Mouse (Mus musculus): ENCODE results near the gene Ifna7. TPM values are rescaled to one million over a fixed set of nuclear protein-coding genes. Genes with fewer than 3 reads are reported as not detected.
"Not testable (repeated sequence)": the region's sequence is repeated elsewhere in the genome, so short reads cannot be mapped to it uniquely, and the experiment has no call there.

Ifna7 gene
- polyA plus RNA-seq (2012; rRNA removed) = not detected in 2 replicates

GRCm38 (mm10) chr4:88815928-88816327, at the start of gene Ifna7:
Gene Ifna7 (plus strand): TSS chr4:88816228.
- 58% methylated on average over 3 of the region's 3 CpGs for WGBS
- DNase-seq (ENCODE audit: low read depth, low spot score) = no peak

GRCm38 (mm10) chr4:88773534-88773933, 42.5 kb upstream of the Ifna7 start, which contains the start of gene Gm13290:
Gene Gm13290 (plus strand): TSS chr4:88773834.
- not testable (repeated sequence) for DNase-seq (ENCODE audit: low read depth, low spot score)
- WGBS = no CpG with 5 or more reads among the region's 32 CpGs

GRCm38 (mm10) chr4:88776622-88777021, 39.4 kb upstream of the Ifna7 start, which contains the start of gene Gm13289:
Gene Gm13289 (plus strand): TSS chr4:88776922.
- not testable (repeated sequence) for DNase-seq (ENCODE audit: low read depth, low spot score)
- WGBS = no CpG with 5 or more reads among the region's 29 CpGs

- no CpG with 5 or more reads among the region's 29 CpGs for WGBS
Observed at GRCm38 (mm10) chr4:88779550-88779949, 36.5 kb upstream of the Ifna7 start, which contains the start of gene Gm13272. Gene Gm13272 (plus strand): TSS chr4:88779850.

GRCm38 (mm10) chr4:88780320-88780719, 35.7 kb upstream of the Ifna7 start:
- WGBS = 60% methylated on average over 16 of the region's 18 CpGs
- not testable (repeated sequence) for DNase-seq (ENCODE audit: low read depth, low spot score)

More at GRCm38 (mm10) chr4:88779550-88779949, 36.5 kb upstream of the Ifna7 start, which contains the start of gene Gm13272:
- DNase-seq (ENCODE audit: low read depth, low spot score) = not testable (repeated sequence)

GRCm38 (mm10) chr4:88781831-88782230, 34.2 kb upstream of the Ifna7 start, which contains the start of gene Ifnz:
Gene Ifnz (plus strand): TSS chr4:88782131.
- not testable (repeated sequence) for DNase-seq (ENCODE audit: low read depth, low spot score)
- 18% methylated on average over 4 of the region's 7 CpGs for WGBS

GRCm38 (mm10) chr4:88782335-88782734, 33.7 kb upstream of the Ifna7 start:
- WGBS = 0% methylated on average over 16 of the region's 31 CpGs
- not testable (repeated sequence) for DNase-seq (ENCODE audit: low read depth, low spot score)

- WGBS = no CpG with 5 or more reads among the region's 27 CpGs
- not testable (repeated sequence) for DNase-seq (ENCODE audit: low read depth, low spot score)
Observed at GRCm38 (mm10) chr4:88785409-88785808, 30.6 kb upstream of the Ifna7 start, which contains the start of gene Gm13276. Gene Gm13276 (plus strand): TSS chr4:88785709.

GRCm38 (mm10) chr4:88788402-88788801, 27.6 kb upstream of the Ifna7 start, which contains the start of gene Gm13277:
Gene Gm13277 (plus strand): TSS chr4:88788632.
- DNase-seq (ENCODE audit: low read depth, low spot score) = not testable (repeated sequence)
- WGBS = 0% methylated on average over 4 of the region's 28 CpGs

GRCm38 (mm10) chr4:88791250-88791649, 24.8 kb upstream of the Ifna7 start, which contains the start of gene Gm13278:
Gene Gm13278 (plus strand): TSS chr4:88791550.
- no CpG with 5 or more reads among the region's 28 CpGs for WGBS
- not testable (repeated sequence) for DNase-seq (ENCODE audit: low read depth, low spot score)

- DNase-seq (ENCODE audit: low read depth, low spot score) = not testable (repeated sequence)
- under 1% methylated on average over 15 of the region's 52 CpGs for WGBS
Observed at GRCm38 (mm10) chr4:88793936-88794675, 21.9 kb upstream of the Ifna7 start, which contains the start of gene Gm13275. Gene Gm13275 (plus strand): TSS chr4:88794487.

- DNase-seq (ENCODE audit: low read depth, low spot score) = not testable (repeated sequence)
- WGBS = no CpG with 5 or more reads among the region's 28 CpGs
Observed at GRCm38 (mm10) chr4:88797097-88797496, 18.9 kb upstream of the Ifna7 start, which contains the start of gene Gm13279. Gene Gm13279 (plus strand): TSS chr4:88797397.

GRCm38 (mm10) chr4:88799365-88799764, 16.7 kb upstream of the Ifna7 start, which contains the start of gene Gm13285:
Gene Gm13285 (plus strand): TSS chr4:88799665.
- DNase-seq (ENCODE audit: low read depth, low spot score) = not testable (repeated sequence)
- 16% methylated on average over 6 of the region's 7 CpGs for WGBS

- DNase-seq (ENCODE audit: low read depth, low spot score) = not testable (repeated sequence)
- WGBS = no CpG with 5 or more reads among the region's 29 CpGs
Observed at GRCm38 (mm10) chr4:88802954-88803353, 13.1 kb upstream of the Ifna7 start, which contains the start of gene Gm13287. Gene Gm13287 (plus strand): TSS chr4:88803254.

GRCm38 (mm10) chr4:88805231-88805630, 10.8 kb upstream of the Ifna7 start, which contains the start of gene Gm13288:
Gene Gm13288 (plus strand): TSS chr4:88805531.
- no CpG with 5 or more reads among the region's 8 CpGs for WGBS
- not testable (repeated sequence) for DNase-seq (ENCODE audit: low read depth, low spot score)

GRCm38 (mm10) chr4:88805761-88806160, 10.3 kb upstream of the Ifna7 start:
- WGBS = under 1% methylated on average over 13 of the region's 34 CpGs
- DNase-seq (ENCODE audit: low read depth, low spot score) = not testable (repeated sequence)

GRCm38 (mm10) chr4:88819659-88820058, 3.6 kb downstream of the Ifna7 start, which contains the start of gene Ifna11:
Gene Ifna11 (plus strand): TSS chr4:88819959.
- no peak for DNase-seq (ENCODE audit: low read depth, low spot score)
- 84% methylated on average over 1 of the region's 1 CpGs for WGBS

- no peak for DNase-seq (ENCODE audit: low read depth, low spot score)
- WGBS = 30% methylated on average over 4 of the region's 4 CpGs
Observed at GRCm38 (mm10) chr4:88822995-88823394, 7.0 kb downstream of the Ifna7 start.

GRCm38 (mm10) chr4:88827116-88827515, 11.1 kb downstream of the Ifna7 start, which contains the start of gene Ifna6:
Gene Ifna6 (plus strand): TSS chr4:88827416.
- not testable (repeated sequence) for DNase-seq (ENCODE audit: low read depth, low spot score)

- DNase-seq (ENCODE audit: low read depth, low spot score) = no peak
- WGBS = 41% methylated on average over 4 of the region's 4 CpGs
Observed at GRCm38 (mm10) chr4:88830523-88830922, 14.5 kb downstream of the Ifna7 start.

All from large intestine, adult 2 months (tissue).